Mouse (Mus musculus) midbrain, embryonic 12.5 days (tissue): ENCODE data around the gene Xk. TPM values are rescaled to one million over a fixed set of nuclear protein-coding genes. Genes with fewer than 3 reads are reported as not detected.
"Not testable (repeated sequence)": the region's sequence is repeated elsewhere in the genome, so short reads cannot be mapped to it uniquely, and the experiment has no call there.

ENCODE experiments used
- ATAC-seq: fragments of 200-750 bp; cut with Nextera tagmentation; 2 replicates; pipeline ENCODE4 v1.8.0; 2017; ENCODE audit warnings: low read depth, moderate TSS enrichment, moderate library complexity; ENCODE audit not compliant: low FRiP score
- H3K27ac ChIP-seq: fragments of 300-500 bp; sonication (generic); replicated peaks from 2 replicates; pipeline ENCODE4 v1.5.1; 2016; ENCODE audit warnings: mild to moderate bottlenecking
- H3K27me3 ChIP-seq: fragments of 300-500 bp; sonication (generic); 2 replicates; pipeline ENCODE4 v1.6.1; 2016; ENCODE audit warnings: mild to moderate bottlenecking
- H3K36me3 ChIP-seq: fragments of 300-500 bp; sonication (generic); 2 replicates; pipeline ENCODE4 v1.6.1; 2016
- H3K4me1 ChIP-seq: fragments of 300-500 bp; sonication (generic); 2 replicates; pipeline ENCODE4 v1.6.1; 2016
- H3K4me2 ChIP-seq: fragments of 300-500 bp; sonication (generic); replicated peaks from 2 replicates; pipeline ENCODE4 v1.6.1; 2016; ENCODE audit warnings: mild to moderate bottlenecking, moderate library complexity
- H3K4me3 ChIP-seq: fragments of 300-500 bp; sonication (generic); 2 replicates; pipeline ENCODE4 v1.5.1; 2016; ENCODE audit warnings: mild to moderate bottlenecking
- H3K9ac ChIP-seq: fragments of 300-500 bp; sonication (generic); replicated peaks from 2 replicates; pipeline ENCODE4 v1.6.1; 2016; ENCODE audit warnings: mild to moderate bottlenecking, moderate library complexity
- H3K9me3 ChIP-seq: fragments of 300-500 bp; sonication (generic); 2 replicates; pipeline ENCODE4 v1.6.1; 2016; ENCODE audit warnings: mild to moderate bottlenecking
- WGBS: fragments of 180-500 bp; shearing (Covaris S2); methylation state at CpG from one replicate; pipeline ENCODE4 v1.1.7; 2016; 5-methylcytosine and 5-hydroxymethylcytosine counted together
- polyA plus RNA-seq: library from polyadenylated mRNA; unstranded; fragments of >200 nt; fragmentation: Nextera tagmentation; extraction: Ambion mirVana; gene quantifications from 2 replicates; pipeline ENCODE4 v1.2.1, GENCODE M21; 2016

The Xk gene
- polyA plus RNA-seq, 1 experiment from 2014 or later, result 3.3 TPM

GRCm38 (mm10) chrX:9271112-9271511 lies 1.4 kb upstream of the Xk start:
- Histone ChIP-seq H3K9me3 (no peaks in the 10 kb centered on the region), H3K4me1 (no peaks in the 10 kb centered on the region), H3K4me2 (no peak overlapping the region), H3K27ac (no peak overlapping the region), H3K27me3 (no peaks in the 10 kb centered on the region), H3K36me3 (no peaks in the 10 kb centered on the region), H3K9ac (no peak overlapping the region), H3K4me3 (no peak overlapping the region)
- WGBS, result 58% methylated on average over 3 of the region's 3 CpGs
- ATAC-seq, result no peak

GRCm38 (mm10) chrX:9271947-9272459 lies 553 bp upstream of the Xk start:
- Histone ChIP-seq H3K9ac (peak overlapping the region; percentile 43; the same call in 1 of the 2 replicates), H3K36me3 (no peaks in the 10 kb centered on the region), H3K4me2 (peak overlapping the region; percentile 53), H3K9me3 (no peaks in the 10 kb centered on the region), H3K4me3 (peak overlapping the region; percentile 59), H3K4me1 (no peaks in the 10 kb centered on the region), H3K27ac (no peak overlapping the region), H3K27me3 (no peaks in the 10 kb centered on the region)
- WGBS, result 23% methylated on average over 8 of the region's 8 CpGs
- ATAC-seq, result peak; percentile 59

- H3K27me3 ChIP-seq, result no peaks in the 10 kb centered on the region
- no peaks in the 10 kb centered on the region for H3K9me3 ChIP-seq
- peak overlapping the region; percentile 59 for H3K4me3 ChIP-seq
- WGBS, result 59% methylated on average over 12 of the region's 12 CpGs
- H3K27ac ChIP-seq, result no peak overlapping the region
- H3K4me2 ChIP-seq, result peak overlapping the region; percentile 53
- H3K4me1 ChIP-seq, result no peaks in the 10 kb centered on the region
- no peaks in the 10 kb centered on the region for H3K36me3 ChIP-seq
- H3K9ac ChIP-seq, result no peak overlapping the region; the same call in 1 of the 2 replicates
- ATAC-seq, result no peak
These were observed 934 bp downstream of the Xk start for GRCm38 (mm10) chrX:9273377-9274002.

- WGBS, result 79% methylated on average over 8 of the region's 8 CpGs
These were observed 1.8 kb downstream of the Xk start for GRCm38 (mm10) chrX:9274321-9274720.

GRCm38 (mm10) chrX:9283464-9283863 lies 10.9 kb downstream of the Xk start, which contains the start of gene H2al1m:
H2al1m (plus strand) TSS chrX:9283764.
- H3K4me2 ChIP-seq, H3K36me3 ChIP-seq, H3K9ac ChIP-seq, H3K27ac ChIP-seq, H3K27me3 ChIP-seq, H3K9me3 ChIP-seq, H3K4me3 ChIP-seq, H3K4me1 ChIP-seq, ATAC-seq: not testable (repeated sequence)
- no CpG with 5 or more reads among the region's 1 CpGs for WGBS

More at GRCm38 (mm10) chrX:9274321-9274720, 1.8 kb downstream of the Xk start:
- no peaks in the 10 kb centered on the region for H3K27me3 ChIP-seq
- no peak overlapping the region for H3K9ac ChIP-seq
- no peaks in the 10 kb centered on the region for H3K36me3 ChIP-seq
- H3K4me1 ChIP-seq, result no peaks in the 10 kb centered on the region
- no peak overlapping the region for H3K4me3 ChIP-seq
- no peak overlapping the region for H3K4me2 ChIP-seq
- H3K27ac ChIP-seq, result no peak overlapping the region
- ATAC-seq, result no peak
- H3K9me3 ChIP-seq, result no peaks in the 10 kb centered on the region

GRCm38 (mm10) chrX:9293140-9293829 lies 20.7 kb downstream of the Xk start:
- H3K4me3 ChIP-seq, H3K9me3 ChIP-seq, H3K27me3 ChIP-seq, ATAC-seq, H3K36me3 ChIP-seq, H3K4me1 ChIP-seq, H3K9ac ChIP-seq, H3K27ac ChIP-seq, H3K4me2 ChIP-seq: not testable (repeated sequence)
- WGBS, result 85% methylated on average over 4 of the region's 4 CpGs

GRCm38 (mm10) chrX:9298413-9298864 lies 25.9 kb downstream of the Xk start:
- H3K27ac ChIP-seq, result no peak overlapping the region
- no peaks in the 10 kb centered on the region for H3K27me3 ChIP-seq
- no peak overlapping the region for H3K4me2 ChIP-seq
- no peaks in the 10 kb centered on the region for H3K4me1 ChIP-seq
- no peak overlapping the region for H3K4me3 ChIP-seq
- H3K9me3 ChIP-seq, result no peaks in the 10 kb centered on the region
- no peak overlapping the region for H3K9ac ChIP-seq
- no peak for ATAC-seq
- WGBS, result 87% methylated on average over 5 of the region's 5 CpGs
- no peaks in the 10 kb centered on the region for H3K36me3 ChIP-seq

- H3K4me3 ChIP-seq, result no peak overlapping the region
- WGBS, result 82% methylated on average over 5 of the region's 5 CpGs
- no peaks in the 10 kb centered on the region for H3K4me1 ChIP-seq
- no peak overlapping the region for H3K4me2 ChIP-seq
- no peak overlapping the region for H3K27ac ChIP-seq
- no peak overlapping the region for H3K9ac ChIP-seq
- H3K9me3 ChIP-seq, result no peaks in the 10 kb centered on the region
- H3K27me3 ChIP-seq, result no peaks in the 10 kb centered on the region
- no peaks in the 10 kb centered on the region for H3K36me3 ChIP-seq
- ATAC-seq, result no peak
These were observed 30.2 kb downstream of the Xk start for GRCm38 (mm10) chrX:9302791-9303190.

- WGBS, result 69% methylated on average over 1 of the region's 1 CpGs
These were observed 30.9 kb downstream of the Xk start for GRCm38 (mm10) chrX:9303455-9303854.

GRCm38 (mm10) chrX:9316457-9316856 lies 43.9 kb downstream of the Xk start:
- not testable (repeated sequence) for H3K4me2 ChIP-seq, H3K9ac ChIP-seq, ATAC-seq, H3K4me1 ChIP-seq, H3K27me3 ChIP-seq, H3K36me3 ChIP-seq, H3K4me3 ChIP-seq, H3K9me3 ChIP-seq, H3K27ac ChIP-seq

More at GRCm38 (mm10) chrX:9303455-9303854, 30.9 kb downstream of the Xk start:
- ATAC-seq, result no peak
- H3K27ac ChIP-seq, result no peak overlapping the region
- no peaks in the 10 kb centered on the region for H3K27me3 ChIP-seq
- H3K4me1 ChIP-seq, result no peaks in the 10 kb centered on the region
- no peaks in the 10 kb centered on the region for H3K36me3 ChIP-seq
- H3K4me2 ChIP-seq, result no peak overlapping the region
- H3K9ac ChIP-seq, result no peak overlapping the region
- H3K9me3 ChIP-seq, result no peaks in the 10 kb centered on the region
- no peak overlapping the region for H3K4me3 ChIP-seq

GRCm38 (mm10) chrX:9327954-9328353 lies 55.4 kb downstream of the Xk start:
- not testable (repeated sequence) for H3K4me1 ChIP-seq, H3K4me3 ChIP-seq, H3K27ac ChIP-seq, H3K9ac ChIP-seq, H3K4me2 ChIP-seq, H3K9me3 ChIP-seq, H3K27me3 ChIP-seq, ATAC-seq, H3K36me3 ChIP-seq
- 89% methylated on average over 25 of the region's 26 CpGs for WGBS

- ATAC-seq, H3K36me3 ChIP-seq, H3K9me3 ChIP-seq, H3K9ac ChIP-seq, H3K4me2 ChIP-seq, H3K27me3 ChIP-seq, H3K4me3 ChIP-seq, H3K4me1 ChIP-seq, H3K27ac ChIP-seq: not testable (repeated sequence)
- 88% methylated on average over 12 of the region's 12 CpGs for WGBS
These were observed 59.9 kb downstream of the Xk start for GRCm38 (mm10) chrX:9332366-9332962.
